Mouse (Mus musculus) cerebellum, adult 9-11 months (tissue): ENCODE results near the gene Usp46.
"Not testable (repeated sequence)": the region's sequence is repeated elsewhere in the genome, so short reads cannot be mapped to it uniquely, and the experiment has no call there.

ENCODE experiments used
- DNase-seq: peaks from one replicate; pipeline ENCODE4 v3.0.0; 2022

Usp46 gene

GRCm38 (mm10) chr5:74067831-74068713 lies at the start of gene Usp46:
TSS of gene Usp46 (minus strand) at chr5:74068431.
- DNase-seq, result peak; percentile 86

- DNase-seq, result no peak
Observed at GRCm38 (mm10) chr5:74113961-74114689, 45.9 kb upstream of the Usp46 start.

- DNase-seq, result no peak
Observed at GRCm38 (mm10) chr5:74105445-74105844, 37.2 kb upstream of the Usp46 start.

- DNase-seq, result no peak
Observed at GRCm38 (mm10) chr5:74101761-74102160, 33.5 kb upstream of the Usp46 start.

GRCm38 (mm10) chr5:74099046-74099445 lies 30.8 kb upstream of the Usp46 start:
- no peak for DNase-seq

GRCm38 (mm10) chr5:74097854-74098220 lies 29.6 kb upstream of the Usp46 start:
- DNase-seq, result no peak

GRCm38 (mm10) chr5:74097116-74097853 lies 29.1 kb upstream of the Usp46 start:
- no peak for DNase-seq

GRCm38 (mm10) chr5:74096060-74096459 lies 27.8 kb upstream of the Usp46 start:
- no peak for DNase-seq

GRCm38 (mm10) chr5:74095611-74096010 lies 27.4 kb upstream of the Usp46 start:
- DNase-seq, result no peak

GRCm38 (mm10) chr5:74094841-74095437 lies 26.7 kb upstream of the Usp46 start:
- DNase-seq, result no peak

- DNase-seq, result no peak
Observed at GRCm38 (mm10) chr5:74093556-74094428, 25.6 kb upstream of the Usp46 start.

GRCm38 (mm10) chr5:74092833-74093555 lies 24.8 kb upstream of the Usp46 start:
- DNase-seq, result peak; percentile 97

GRCm38 (mm10) chr5:74092481-74092832 lies 24.2 kb upstream of the Usp46 start:
- DNase-seq, result no peak

GRCm38 (mm10) chr5:74089643-74090042 lies 21.4 kb upstream of the Usp46 start:
- DNase-seq, result no peak

GRCm38 (mm10) chr5:74081756-74082155 lies 13.5 kb upstream of the Usp46 start:
- DNase-seq, result no peak

- DNase-seq, result no peak
Observed at GRCm38 (mm10) chr5:74078861-74079615, 10.8 kb upstream of the Usp46 start.

GRCm38 (mm10) chr5:74078400-74078799 lies 10.2 kb upstream of the Usp46 start:
- DNase-seq, result no peak

- no peak for DNase-seq
Observed at GRCm38 (mm10) chr5:74077959-74078358, 9.7 kb upstream of the Usp46 start.

GRCm38 (mm10) chr5:74076759-74077158 lies 8.5 kb upstream of the Usp46 start:
- no peak for DNase-seq

GRCm38 (mm10) chr5:74070564-74070963 lies 2.3 kb upstream of the Usp46 start:
- not testable (repeated sequence) for DNase-seq
